Comparison of ENCODE assay signal across 30 mouse cellular contexts in genomic region chr8:123507153-123507552, GRCm38 (mm10). TPM values are rescaled to one million over a fixed set of nuclear protein-coding genes. Genes with fewer than 3 reads are reported as not detected.
A peak's percentile ranks its signal among the peaks of the same experiment; 100 is the strongest.
DNase-seq lines count a peak whose midpoint lies in the region; ATAC-seq and TF ChIP-seq lines count a peak whose summit lies in the region.
"Had no signal": no experiment of that assay in that cellular context is flagged by ENCODE, and none has a peak within 500 bp of the region (broad histone marks: within the 10 kb centered on the region; RNA-seq: fewer than 3 reads in every experiment).

No protein-coding gene starts in this region.

- no peak overlapping the region for H3ac ChIP-seq in myocyte (ENCODE audit: control insufficient read depth, insufficient read length)

- no peak overlapping the region for H3K4me2 ChIP-seq in liver, embryonic 12.5 days
- H3K4me2 ChIP-seq in myocyte (ENCODE audit: low read depth): no peak overlapping the region
- H3K4me2 ChIP-seq: embryonic facial prominence, embryonic 13.5 days; forebrain, embryonic 12.5 days; forebrain, embryonic 15.5 days; heart, embryonic 12.5 days; heart, embryonic 15.5 days; hindbrain, embryonic 13.5 days had no signal

- H3K27ac ChIP-seq in liver, embryonic 12.5 days: no peak overlapping the region
- H3K27ac ChIP-seq: embryonic facial prominence, embryonic 10.5 days; embryonic facial prominence, embryonic 13.5 days; forebrain, embryonic 12.5 days; forebrain, embryonic 15.5 days; heart, embryonic 15.5 days; hindbrain, embryonic 10.5 days; hindbrain, embryonic 13.5 days had no signal

- no peaks in the 10 kb centered on the region for H3K79me2 ChIP-seq in myocyte (ENCODE audit: control insufficient read depth, insufficient read depth)

- no peak for DNase-seq in liver
- no peak for DNase-seq in thymus, postnatal 4 days
- DNase-seq: adrenal gland, adult 2 months; adrenal gland, postnatal 14 days; B cell, adult 2 months; cerebellum, adult 11-12 months; cerebellum, adult 8-10 months; cerebellum, postnatal 10 days; cerebellum, postnatal 36 days; embryo, embryonic 11 days; gastrocnemius, postnatal 25 days; heart, adult 18-20 months; heart, postnatal 10 days; heart, postnatal 36 days had no signal

- H3K4me3 ChIP-seq in liver, embryonic 12.5 days: no peak overlapping the region
- peak overlapping the region; percentile 57 for H3K4me3 ChIP-seq in megakaryocyte, embryonic 14.5 days (replicated peaks)
- H3K4me3 ChIP-seq in myocyte: no peak overlapping the region
- H3K4me3 ChIP-seq: embryonic facial prominence, embryonic 10.5 days; embryonic facial prominence, embryonic 13.5 days; erythroblast, embryonic 14.5 days; forebrain, embryonic 12.5 days; forebrain, embryonic 15.5 days; heart, embryonic 12.5 days; heart, embryonic 15.5 days; hindbrain, embryonic 10.5 days; hindbrain, embryonic 13.5 days had no signal

- H3K9me3 ChIP-seq in liver, embryonic 12.5 days (replicated peaks): no peaks in the 10 kb centered on the region
- H3K9me3 ChIP-seq in megakaryocyte, embryonic 14.5 days: peaks cover 9% of the 10 kb centered on the region
- H3K9me3 ChIP-seq: embryonic facial prominence, embryonic 13.5 days; forebrain, embryonic 12.5 days; forebrain, embryonic 15.5 days; heart, embryonic 15.5 days; hindbrain, embryonic 13.5 days had no signal

- 38% methylated on average over 5 of the region's 5 CpGs for WGBS in liver, embryonic 12.5 days (ENCODE audit: insufficient replicate concordance)

- peak; percentile 42; the same call in 1 of the 2 replicates for ATAC-seq in liver, embryonic 12.5 days
- no peak for ATAC-seq in megakaryocyte, adult 5-6 weeks (ENCODE audit: poor library complexity, severe bottlenecking)
- ATAC-seq: forebrain, embryonic 15.5 days; hindbrain, embryonic 16.5 days had no signal

- peaks cover 4% of the 10 kb centered on the region; the same call in 1 of the 2 replicates for H3K4me1 ChIP-seq in liver, embryonic 12.5 days
- H3K4me1 ChIP-seq in megakaryocyte, embryonic 14.5 days: peaks cover 23% of the 10 kb centered on the region
- H3K4me1 ChIP-seq: embryonic facial prominence, embryonic 10.5 days; embryonic facial prominence, embryonic 13.5 days; forebrain, embryonic 12.5 days; forebrain, embryonic 15.5 days; heart, embryonic 12.5 days; heart, embryonic 15.5 days; hindbrain, embryonic 10.5 days had no signal

- no peak overlapping the region for H3K9ac ChIP-seq in liver, embryonic 12.5 days
- H3K9ac ChIP-seq: embryonic facial prominence, embryonic 13.5 days; forebrain, embryonic 12.5 days; forebrain, embryonic 15.5 days; heart, embryonic 12.5 days; heart, embryonic 15.5 days; hindbrain, embryonic 13.5 days had no signal

- no peak for TF ChIP-seq POLR2A in myocyte (IDR thresholded peaks at IDR 0.05; ENCODE audit: insufficient read length, low read depth)

- peaks cover 14% of the 10 kb centered on the region for H3K27me3 ChIP-seq in liver, embryonic 12.5 days (replicated peaks)
- H3K27me3 ChIP-seq in megakaryocyte, embryonic 14.5 days (replicated peaks): peaks cover 16% of the 10 kb centered on the region
- H3K27me3 ChIP-seq in myocyte (ENCODE audit: control insufficient read depth, insufficient read depth, insufficient read length): no peaks in the 10 kb centered on the region
- H3K27me3 ChIP-seq: CH12.LX; embryonic facial prominence, embryonic 13.5 days; forebrain, embryonic 12.5 days; forebrain, embryonic 15.5 days; heart, embryonic 15.5 days; hindbrain, embryonic 13.5 days had no signal

- H3K36me3 ChIP-seq in liver, embryonic 12.5 days: peaks cover 60% of the 10 kb centered on the region
- peaks cover 85% of the 10 kb centered on the region for H3K36me3 ChIP-seq in megakaryocyte, embryonic 14.5 days (replicated peaks; ENCODE audit: low read length)
- peaks cover 12% of the 10 kb centered on the region for H3K36me3 ChIP-seq in myocyte (ENCODE audit: control insufficient read depth, insufficient read depth)

TF ChIP-seq in myocyte, 11 proteins besides CTCF, POLR2A, EP300 and RAD21:
- TF ChIP-seq E2F4 (IDR thresholded peaks at IDR 0.05; ENCODE audit: insufficient read depth) (no peak), MYOG (IDR thresholded peaks at IDR 0.05; ENCODE audit: control insufficient read depth in 1 of 3, insufficient read depth in 1 of 3, insufficient read length in 2 of 3, low read depth in 2 of 3) (peak; percentile 64 to 89 (median 78)), MAX (IDR thresholded peaks at IDR 0.05; ENCODE audit: low read depth) (no peak), REST (IDR thresholded peaks at IDR 0.05; ENCODE audit: insufficient read depth, insufficient read length) (no peak), POLR2AphosphoS2 (IDR thresholded peaks at IDR 0.05; ENCODE audit: insufficient read length, low read depth) (peak; percentile 4), MYOD1 (IDR thresholded peaks at IDR 0.05; ENCODE audit: control insufficient read depth in 1 of 3, insufficient read length in 2 of 3, low read depth in 2 of 3) (peak in 2 of 3 experiments; percentile 74 to 93), SRF (IDR thresholded peaks at IDR 0.05; ENCODE audit: control insufficient read depth, insufficient read length, low read depth) (peak; percentile 31), TCF3 (IDR thresholded peaks at IDR 0.05; ENCODE audit: insufficient read length, low read depth) (peak; percentile 42), CEBPB (IDR thresholded peaks at IDR 0.05; ENCODE audit: insufficient read depth, poor library complexity, severe bottlenecking) (no peak), USF1 (IDR thresholded peaks at IDR 0.05; ENCODE audit: low read depth) (no peak), TCF12 (IDR thresholded peaks at IDR 0.05; ENCODE audit: insufficient read depth, poor library complexity, severe bottlenecking) (no peak)

RNA-seq across cellular contexts. Expression of gene Dbndd1, which starts 8.1 kb away (rescaled TPM):
- 0.42 and 0.56 TPM in 2 replicates for polyA plus RNA-seq in liver, embryonic 12.5 days (2016; fragmentation: Nextera tagmentation; extraction: Ambion mirVana)
- polyA plus RNA-seq in megakaryocyte, embryonic 14.5 days (2012; ENCODE audit: insufficient read depth, low replicate concordance): not detected in 2 replicates
- total RNA-seq in megakaryocyte, adult 5-6 weeks (2015): not detected in 2 replicates
- 0.07 TPM in 1 of 2 replicates, not detected in the other for total RNA-seq in megakaryocyte, adult 5-6 weeks (2017)
- polyA plus RNA-seq in myocyte (2012; fragmentation: generic; extraction: Trizol): 14.2 TPM
- total RNA-seq: gastrocnemius, adult 8-10 months; gastrocnemius, postnatal 25 days; heart, adult 18-20 months; heart, postnatal 10 days; heart, postnatal 36 days had no signal
- polyA plus RNA-seq: erythroblast, embryonic 14.5 days had no signal

RNA-seq across cellular contexts. Expression of gene Gas8, which starts 11.5 kb away (rescaled TPM):
- 5.4 and 8.6 TPM in 2 replicates for polyA plus RNA-seq in liver, embryonic 12.5 days (2016; fragmentation: Nextera tagmentation; extraction: Ambion mirVana)
- polyA plus RNA-seq in megakaryocyte, embryonic 14.5 days (2012; ENCODE audit: insufficient read depth, low replicate concordance): 3.7 and 21.3 TPM in 2 replicates
- 1.4 and 1.7 TPM in 2 replicates for total RNA-seq in megakaryocyte, adult 5-6 weeks (2015)
- 7.0 and 10.7 TPM in 2 replicates for total RNA-seq in megakaryocyte, adult 5-6 weeks (2017)
- 25.6 TPM for polyA plus RNA-seq in myocyte (2012; fragmentation: generic; extraction: Trizol)

RNA-seq across cellular contexts. Expression of gene Afg3l1, which starts 29.4 kb away (rescaled TPM):
- polyA plus RNA-seq in liver, embryonic 12.5 days (2016; fragmentation: Nextera tagmentation; extraction: Ambion mirVana): 38.0 and 38.4 TPM in 2 replicates
- 8.8 and 20.1 TPM in 2 replicates for polyA plus RNA-seq in megakaryocyte, embryonic 14.5 days (2012; ENCODE audit: insufficient read depth, low replicate concordance)
- total RNA-seq in megakaryocyte, adult 5-6 weeks (2015): 10.4 and 11.7 TPM in 2 replicates
- total RNA-seq in megakaryocyte, adult 5-6 weeks (2017): 12.2 and 13.3 TPM in 2 replicates
- polyA plus RNA-seq in myocyte (2012; fragmentation: generic; extraction: Trizol): 35.0 TPM
